Mouse (Mus musculus) small intestine, adult 2 months (tissue): ENCODE results near the gene Tbc1d8. TPM values are rescaled to one million over a fixed set of nuclear protein-coding genes. Genes with fewer than 3 reads are reported as not detected.

ENCODE experiments used
- H3K27ac ChIP-seq: fragments of 200-500 bp; 2 replicates; pipeline ENCODE4 v1.5.1; 2012; ENCODE audit warnings: low read depth, low read length, control low read depth, inconsistent platforms; ENCODE audit not compliant: insufficient read depth
- H3K27me3 ChIP-seq: fragments of 200-500 bp; 2 replicates; pipeline ENCODE4 v1.6.1; 2012; ENCODE audit warnings: mild to moderate bottlenecking, moderate library complexity, low read length, inconsistent platforms; ENCODE audit not compliant: control insufficient read depth, insufficient read depth
- H3K36me3 ChIP-seq: fragments of 200-500 bp; 2 replicates; pipeline ENCODE4 v1.6.1; 2012; ENCODE audit warnings: mild to moderate bottlenecking, low read length, control low read depth, inconsistent platforms; ENCODE audit not compliant: control insufficient read depth, insufficient read depth
- H3K4me1 ChIP-seq: fragments of 200-500 bp; 2 replicates; pipeline ENCODE4 v1.6.1; 2012; ENCODE audit warnings: low read length, inconsistent platforms, mixed read lengths; ENCODE audit not compliant: control insufficient read depth, insufficient read depth, insufficient read length
- H3K4me3 ChIP-seq: fragments of 200-500 bp; 2 replicates; pipeline ENCODE4 v1.5.1; 2012; ENCODE audit warnings: low read depth, mild to moderate bottlenecking, control low read depth, inconsistent platforms, low read length, moderate library complexity
- CTCF ChIP-seq: fragments of 200-500 bp; IDR thresholded peaks from 2 replicates; pipeline ENCODE4 v1.5.1; 2012; ENCODE audit warnings: low read depth, mild to moderate bottlenecking, control low read depth, inconsistent platforms, low read length, moderate library complexity, mixed read lengths; ENCODE audit not compliant: insufficient replicate concordance, insufficient read length; ENCODE audit errors: extremely low read depth
- POLR2A ChIP-seq: fragments of 200-500 bp; IDR thresholded peaks from 2 replicates; pipeline ENCODE4 v1.6.1; 2012; ENCODE audit warnings: low read depth, mild to moderate bottlenecking, control low read depth, inconsistent platforms, low read length, moderate library complexity
- WGBS: fragments of 180-500 bp; shearing (Covaris S2); methylation state at CpG from one replicate; pipeline ENCODE4 v1.1.7; 2018; 5-methylcytosine and 5-hydroxymethylcytosine counted together
- polyA plus RNA-seq: library from polyadenylated mRNA; depleted of rRNA; stranded (reverse); fragments of >200 nt; gene quantifications from 2 replicates; pipeline ENCODE4 v1.2.3, GENCODE M21; 2012

Gene Tbc1d8
- polyA plus RNA-seq, 1 experiment: 13.1 TPM

GRCm38 (mm10) chr1:39497748-39498147, 19.2 kb upstream of the Tbc1d8 start:
- TF ChIP-seq POLR2A: no peak
- peak; percentile 44; the same call in 1 of the 2 replicates for TF ChIP-seq CTCF
- 79% methylated on average over 11 of the region's 11 CpGs for WGBS
- no peaks in the 10 kb centered on the region for H3K36me3 ChIP-seq
- H3K27ac ChIP-seq: no peak overlapping the region
- H3K4me1 ChIP-seq: no peaks in the 10 kb centered on the region
- H3K4me3 ChIP-seq: no peak overlapping the region
- H3K27me3 ChIP-seq: no peaks in the 10 kb centered on the region

- Histone ChIP-seq H3K4me1 (no peaks in the 10 kb centered on the region), H3K36me3 (no peaks in the 10 kb centered on the region), H3K4me3 (no peak overlapping the region), H3K27ac (no peak overlapping the region), H3K27me3 (no peaks in the 10 kb centered on the region)
- 89% methylated on average over 4 of the region's 4 CpGs for WGBS
- TF ChIP-seq POLR2A: no peak
- TF ChIP-seq CTCF: no peak
Observed at GRCm38 (mm10) chr1:39496995-39497394, 18.4 kb upstream of the Tbc1d8 start.

DNA sequence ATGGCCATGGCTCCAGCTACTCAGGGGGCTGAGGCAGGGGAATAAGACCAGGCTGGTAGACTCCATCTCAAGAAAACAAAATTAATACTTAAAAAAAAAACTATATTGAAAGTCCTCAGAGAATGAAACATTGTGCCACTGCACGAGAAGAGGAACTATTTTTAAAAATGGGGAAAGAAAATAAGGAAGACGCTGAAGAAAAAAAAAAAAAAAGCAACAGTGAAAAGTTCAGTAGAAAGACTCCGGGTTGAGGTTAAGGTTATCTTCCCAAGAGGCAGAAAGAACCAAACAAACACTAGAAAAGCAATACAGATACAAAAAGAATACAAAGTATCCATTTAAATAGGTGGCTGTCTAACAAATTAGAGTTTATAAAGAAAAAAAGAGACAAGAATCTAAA, 15.1 kb upstream of the Tbc1d8 start:
- Histone ChIP-seq H3K4me1 (no peaks in the 10 kb centered on the region), H3K27me3 (no peaks in the 10 kb centered on the region), H3K4me3 (no peak overlapping the region), H3K36me3 (no peaks in the 10 kb centered on the region), H3K27ac (no peak overlapping the region)
- TF ChIP-seq POLR2A (no peak), CTCF (no peak)
- 60% methylated on average over 3 of the region's 3 CpGs for WGBS

GRCm38 (mm10) chr1:39493165-39493564, 14.6 kb upstream of the Tbc1d8 start:
- H3K27ac ChIP-seq: no peak overlapping the region
- H3K36me3 ChIP-seq: no peaks in the 10 kb centered on the region
- H3K4me1 ChIP-seq: no peaks in the 10 kb centered on the region
- H3K4me3 ChIP-seq: no peak overlapping the region
- TF ChIP-seq POLR2A (no peak), CTCF (no peak)
- H3K27me3 ChIP-seq: no peaks in the 10 kb centered on the region
- 79% methylated on average over 5 of the region's 5 CpGs for WGBS

GRCm38 (mm10) chr1:39487370-39487769, 8.8 kb upstream of the Tbc1d8 start:
- Histone ChIP-seq H3K27me3 (no peaks in the 10 kb centered on the region), H3K4me3 (no peak overlapping the region), H3K27ac (no peak overlapping the region), H3K4me1 (no peaks in the 10 kb centered on the region), H3K36me3 (no peaks in the 10 kb centered on the region)
- WGBS: 83% methylated on average over 3 of the region's 3 CpGs
- TF ChIP-seq CTCF (no peak), POLR2A (no peak)

- no peak for TF ChIP-seq CTCF
- TF ChIP-seq POLR2A: no peak
- no peaks in the 10 kb centered on the region for H3K27me3 ChIP-seq
- H3K4me1 ChIP-seq: peaks cover 3% of the 10 kb centered on the region; the same call in 1 of the 2 replicates
- H3K36me3 ChIP-seq: no peaks in the 10 kb centered on the region
- no peak overlapping the region for H3K27ac ChIP-seq
- H3K4me3 ChIP-seq: no peak overlapping the region
- WGBS: 66% methylated on average over 10 of the region's 10 CpGs
Observed at GRCm38 (mm10) chr1:39482115-39482815, 3.7 kb upstream of the Tbc1d8 start.

DNA sequence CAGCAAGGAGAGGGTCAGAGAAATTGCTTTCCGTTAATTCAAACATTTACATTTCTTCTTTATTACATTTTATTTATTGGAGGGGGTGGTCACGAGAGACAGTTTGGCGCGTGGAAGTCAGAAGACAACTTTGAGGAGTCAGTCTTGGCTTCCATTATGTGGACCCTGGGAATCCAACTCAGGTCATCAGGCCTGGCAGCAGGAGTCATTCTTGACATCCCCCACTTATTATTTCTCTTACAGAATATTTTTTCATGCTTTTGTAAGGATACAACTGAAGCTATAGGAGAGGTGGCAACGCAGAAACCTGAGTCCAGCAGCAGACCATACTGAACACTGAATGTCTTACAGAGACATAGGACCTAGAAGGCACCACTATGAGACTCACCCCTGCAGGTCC, 699 bp upstream of the Tbc1d8 start:
- WGBS: 55% methylated on average over 5 of the region's 5 CpGs
- H3K27me3 ChIP-seq: no peaks in the 10 kb centered on the region
- no peak overlapping the region for H3K27ac ChIP-seq
- no peak overlapping the region for H3K4me3 ChIP-seq
- H3K4me1 ChIP-seq: peaks cover 10% of the 10 kb centered on the region; the same call in 1 of the 2 replicates
- TF ChIP-seq CTCF (no peak), POLR2A (no peak)
- H3K36me3 ChIP-seq: no peaks in the 10 kb centered on the region; the same call in 1 of the 2 replicates
